Mouse (Mus musculus) neural tube, embryonic 13.5 days (tissue): Measurements from ENCODE around the gene Tmem204. TPM values are rescaled to one million over a fixed set of nuclear protein-coding genes. Genes with fewer than 3 reads are reported as not detected.
A peak's percentile ranks its signal among the peaks of the same experiment; 100 is the strongest.

Experiments
- ATAC-seq: fragments of 200-750 bp; cut with Nextera tagmentation; 2 replicates; pipeline ENCODE4 v1.8.0; 2017; ENCODE audit warnings: low read depth, mild to moderate bottlenecking, moderate TSS enrichment, moderate library complexity
- H3K27ac ChIP-seq: fragments of 300-500 bp; sonication (generic); replicated peaks from 2 replicates; pipeline ENCODE4 v1.5.1; 2015; ENCODE audit warnings: moderate library complexity, mild to moderate bottlenecking, inconsistent platforms
- H3K27me3 ChIP-seq: fragments of 300-500 bp; sonication (generic); 2 replicates; pipeline ENCODE4 v1.6.1; 2015; ENCODE audit warnings: mild to moderate bottlenecking, inconsistent platforms
- H3K36me3 ChIP-seq: fragments of 300-500 bp; sonication (generic); 2 replicates; pipeline ENCODE4 v1.6.1; 2015; ENCODE audit warnings: mild to moderate bottlenecking, inconsistent platforms
- H3K4me1 ChIP-seq: fragments of 300-500 bp; sonication (generic); replicated peaks from 2 replicates; pipeline ENCODE4 v1.6.1; 2015; ENCODE audit warnings: inconsistent platforms
- H3K4me2 ChIP-seq: fragments of 300-500 bp; sonication (generic); 2 replicates; pipeline ENCODE4 v1.6.1; 2015; ENCODE audit warnings: inconsistent platforms, mild to moderate bottlenecking, moderate library complexity
- H3K4me3 ChIP-seq: fragments of 300-500 bp; sonication (generic); 2 replicates; pipeline ENCODE4 v1.5.1; 2015; ENCODE audit warnings: mild to moderate bottlenecking, inconsistent platforms
- H3K9ac ChIP-seq: fragments of 300-500 bp; sonication (generic); 2 replicates; pipeline ENCODE4 v1.6.1; 2015; ENCODE audit warnings: moderate library complexity, mild to moderate bottlenecking, inconsistent platforms
- H3K9me3 ChIP-seq: fragments of 300-500 bp; sonication (generic); 2 replicates; pipeline ENCODE4 v1.6.1; 2016; ENCODE audit warnings: inconsistent platforms
- WGBS: fragments of 180-500 bp; shearing (Covaris S2); methylation state at CpG from one replicate; pipeline ENCODE4 v1.1.7; 2015; 5-methylcytosine and 5-hydroxymethylcytosine counted together
- polyA plus RNA-seq: library from polyadenylated mRNA; unstranded; fragments of >200 nt; fragmentation: Nextera tagmentation; extraction: Ambion mirVana; gene quantifications from 2 replicates; pipeline ENCODE4 v1.2.1, GENCODE M21; 2015

Tmem204 gene
- polyA plus RNA-seq, 1 experiment from 2014 or later, result 10.8 TPM

GRCm38 (mm10) chr17:25111739-25112422 lies 28.5 kb upstream of the Tmem204 start:
- Histone ChIP-seq H3K9me3 (no peaks in the 10 kb centered on the region), H3K36me3 (peaks cover 52% of the 10 kb centered on the region), H3K27ac (no peak overlapping the region), H3K4me2 (no peak overlapping the region), H3K9ac (peak overlapping the region; percentile 27; the same call in 1 of the 2 replicates), H3K27me3 (no peaks in the 10 kb centered on the region), H3K4me3 (no peak overlapping the region), H3K4me1 (peaks cover 17% of the 10 kb centered on the region)
- 87% methylated on average over 8 of the region's 8 CpGs for WGBS
- no peak for ATAC-seq

GRCm38 (mm10) chr17:25111220-25111619 lies 27.8 kb upstream of the Tmem204 start:
- H3K36me3 ChIP-seq, result peaks cover 59% of the 10 kb centered on the region
- H3K4me1 ChIP-seq, result peaks cover 14% of the 10 kb centered on the region
- H3K9ac ChIP-seq, result no peak overlapping the region

GRCm38 (mm10) chr17:25110590-25110989 lies 27.2 kb upstream of the Tmem204 start:
- 98% methylated on average over 6 of the region's 6 CpGs for WGBS
- Histone ChIP-seq H3K4me3 (no peak overlapping the region), H3K4me2 (no peak overlapping the region), H3K9ac (no peak overlapping the region), H3K27me3 (no peaks in the 10 kb centered on the region), H3K9me3 (no peaks in the 10 kb centered on the region), H3K36me3 (peaks cover 65% of the 10 kb centered on the region), H3K27ac (no peak overlapping the region), H3K4me1 (peaks cover 12% of the 10 kb centered on the region)
- ATAC-seq, result no peak

More at GRCm38 (mm10) chr17:25111220-25111619, 27.8 kb upstream of the Tmem204 start:
- Histone ChIP-seq H3K4me2 (no peak overlapping the region), H3K4me3 (no peak overlapping the region), H3K27ac (no peak overlapping the region), H3K9me3 (no peaks in the 10 kb centered on the region), H3K27me3 (no peaks in the 10 kb centered on the region)
- 96% methylated on average over 5 of the region's 5 CpGs for WGBS
- ATAC-seq, result no peak

GRCm38 (mm10) chr17:25109578-25109977 lies 26.2 kb upstream of the Tmem204 start:
- ATAC-seq, result no peak
- Histone ChIP-seq H3K9me3 (no peaks in the 10 kb centered on the region), H3K4me1 (peaks cover 4% of the 10 kb centered on the region), H3K4me2 (no peak overlapping the region), H3K27ac (no peak overlapping the region), H3K4me3 (no peak overlapping the region), H3K9ac (no peak overlapping the region), H3K36me3 (peaks cover 75% of the 10 kb centered on the region), H3K27me3 (no peaks in the 10 kb centered on the region)
- WGBS, result 85% methylated on average over 2 of the region's 2 CpGs

GRCm38 (mm10) chr17:25107786-25108185 lies 24.4 kb upstream of the Tmem204 start:
- 96% methylated on average over 14 of the region's 16 CpGs for WGBS
- Histone ChIP-seq H3K36me3 (peaks cover 89% of the 10 kb centered on the region), H3K27me3 (no peaks in the 10 kb centered on the region), H3K9me3 (no peaks in the 10 kb centered on the region), H3K9ac (no peak overlapping the region), H3K27ac (no peak overlapping the region), H3K4me2 (no peak overlapping the region), H3K4me3 (no peak overlapping the region), H3K4me1 (no peaks in the 10 kb centered on the region)
- ATAC-seq, result no peak

- no peak overlapping the region for H3K4me3 ChIP-seq
- no peak overlapping the region for H3K9ac ChIP-seq
- H3K36me3 ChIP-seq, result peaks cover 93% of the 10 kb centered on the region
- 95% methylated on average over 11 of the region's 11 CpGs for WGBS
- H3K27ac ChIP-seq, result no peak overlapping the region
- no peaks in the 10 kb centered on the region for H3K9me3 ChIP-seq
- no peaks in the 10 kb centered on the region for H3K4me1 ChIP-seq
- H3K27me3 ChIP-seq, result no peaks in the 10 kb centered on the region
- H3K4me2 ChIP-seq, result no peak overlapping the region
- ATAC-seq, result no peak
Measured at GRCm38 (mm10) chr17:25101338-25101737, 17.9 kb upstream of the Tmem204 start.

- no peaks in the 10 kb centered on the region for H3K4me1 ChIP-seq
- H3K27me3 ChIP-seq, result no peaks in the 10 kb centered on the region
- H3K4me2 ChIP-seq, result no peak overlapping the region
- H3K9me3 ChIP-seq, result no peaks in the 10 kb centered on the region
- ATAC-seq, result no peak
- no peak overlapping the region for H3K27ac ChIP-seq
- no peak overlapping the region for H3K9ac ChIP-seq
- peaks cover 81% of the 10 kb centered on the region for H3K36me3 ChIP-seq
- WGBS, result 95% methylated on average over 6 of the region's 6 CpGs
- no peak overlapping the region for H3K4me3 ChIP-seq
Measured at GRCm38 (mm10) chr17:25100052-25100451, 16.7 kb upstream of the Tmem204 start.

- Histone ChIP-seq H3K27ac (no peak overlapping the region), H3K4me3 (no peak overlapping the region), H3K9ac (no peak overlapping the region), H3K27me3 (no peaks in the 10 kb centered on the region), H3K4me2 (no peak overlapping the region), H3K4me1 (no peaks in the 10 kb centered on the region), H3K36me3 (peaks cover 78% of the 10 kb centered on the region), H3K9me3 (no peaks in the 10 kb centered on the region)
- no peak for ATAC-seq
- 88% methylated on average over 2 of the region's 2 CpGs for WGBS
Measured at GRCm38 (mm10) chr17:25096221-25096620, 12.8 kb upstream of the Tmem204 start.

DNA sequence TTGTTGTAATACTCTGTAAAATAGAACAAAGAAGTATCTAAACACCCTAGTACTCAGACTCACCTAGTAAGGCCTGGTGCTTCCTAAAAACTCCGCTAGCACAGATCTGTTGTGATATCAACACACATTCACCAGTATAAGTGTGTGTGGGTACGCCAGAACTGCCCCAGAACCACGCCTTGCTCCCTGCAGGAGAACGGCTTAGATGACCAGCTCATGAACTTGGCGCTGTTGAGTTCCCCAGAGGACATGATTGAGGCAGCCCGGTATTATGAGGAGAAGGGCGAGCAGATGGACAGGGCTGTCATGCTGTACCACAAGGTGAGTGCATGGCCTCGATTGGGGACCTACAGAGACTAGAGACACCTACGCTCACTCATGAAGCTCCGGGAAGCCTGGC lies 7.1 kb upstream of the Tmem204 start:
- H3K36me3 ChIP-seq, result peaks cover 69% of the 10 kb centered on the region
- H3K4me2 ChIP-seq, result no peak overlapping the region
- no peak overlapping the region for H3K27ac ChIP-seq
- no peaks in the 10 kb centered on the region for H3K4me1 ChIP-seq
- 91% methylated on average over 10 of the region's 10 CpGs for WGBS
- ATAC-seq, result no peak
- H3K9me3 ChIP-seq, result no peaks in the 10 kb centered on the region
- no peak overlapping the region for H3K4me3 ChIP-seq
- H3K9ac ChIP-seq, result no peak overlapping the region
- H3K27me3 ChIP-seq, result no peaks in the 10 kb centered on the region

DNA sequence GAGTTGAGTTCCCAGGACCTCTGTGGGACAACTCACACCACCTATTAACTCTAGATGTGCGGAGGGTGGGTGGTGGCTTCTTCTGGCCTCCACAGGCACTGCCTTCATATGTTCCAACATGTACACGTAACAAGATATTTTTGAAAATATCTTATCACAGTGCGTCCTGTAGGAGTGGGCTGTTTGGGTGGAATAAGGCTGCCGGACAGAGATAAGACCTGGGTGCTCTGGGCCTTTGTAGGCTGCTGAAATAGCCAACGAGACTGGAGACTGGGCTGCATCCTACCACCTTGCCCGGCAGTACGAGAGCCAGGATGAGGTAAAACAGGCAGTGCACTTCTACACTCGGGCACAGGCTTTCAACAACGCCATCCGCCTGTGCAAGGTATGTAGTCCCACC lies 5.8 kb upstream of the Tmem204 start:
- no peak overlapping the region for H3K9ac ChIP-seq
- no peaks in the 10 kb centered on the region for H3K9me3 ChIP-seq
- H3K27me3 ChIP-seq, result no peaks in the 10 kb centered on the region
- no peaks in the 10 kb centered on the region for H3K4me1 ChIP-seq
- 93% methylated on average over 10 of the region's 10 CpGs for WGBS
- ATAC-seq, result no peak
- H3K4me3 ChIP-seq, result no peak overlapping the region
- peaks cover 60% of the 10 kb centered on the region for H3K36me3 ChIP-seq
- no peak overlapping the region for H3K4me2 ChIP-seq
- no peak overlapping the region for H3K27ac ChIP-seq

DNA sequence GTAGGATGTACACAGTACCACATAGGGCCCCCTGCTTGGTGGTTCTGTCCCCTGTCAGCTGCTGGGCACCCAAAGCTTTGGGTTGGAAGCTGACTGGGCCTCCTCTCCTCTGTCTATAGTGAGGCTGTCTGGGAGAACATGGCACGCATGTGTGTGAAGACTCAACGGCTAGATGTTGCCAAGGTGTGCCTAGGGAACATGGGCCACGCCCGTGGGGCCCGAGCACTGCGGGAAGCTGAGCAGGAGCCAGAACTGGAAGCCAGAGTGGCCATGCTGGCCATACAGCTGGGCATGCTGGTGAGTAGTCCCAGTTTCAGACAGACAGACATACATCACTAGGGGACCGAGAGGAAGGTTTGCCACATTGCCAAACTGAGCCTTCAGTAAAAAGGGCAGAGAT lies 3.3 kb upstream of the Tmem204 start:
- no peak overlapping the region for H3K4me3 ChIP-seq
- H3K27me3 ChIP-seq, result no peaks in the 10 kb centered on the region
- H3K9ac ChIP-seq, result no peak overlapping the region
- ATAC-seq, result no peak
- H3K27ac ChIP-seq, result no peak overlapping the region
- H3K36me3 ChIP-seq, result peaks cover 36% of the 10 kb centered on the region
- no peak overlapping the region for H3K4me2 ChIP-seq
- WGBS, result 94% methylated on average over 7 of the region's 7 CpGs
- no peaks in the 10 kb centered on the region for H3K4me1 ChIP-seq
- no peaks in the 10 kb centered on the region for H3K9me3 ChIP-seq

GRCm38 (mm10) chr17:25084835-25085385 lies 1.5 kb upstream of the Tmem204 start:
- Histone ChIP-seq H3K36me3 (peaks cover 29% of the 10 kb centered on the region), H3K27ac (no peak overlapping the region), H3K27me3 (no peaks in the 10 kb centered on the region), H3K4me2 (no peak overlapping the region), H3K9me3 (no peaks in the 10 kb centered on the region), H3K9ac (no peak overlapping the region), H3K4me3 (no peak overlapping the region), H3K4me1 (no peaks in the 10 kb centered on the region)
- 78% methylated on average over 13 of the region's 13 CpGs for WGBS
- no peak for ATAC-seq

DNA sequence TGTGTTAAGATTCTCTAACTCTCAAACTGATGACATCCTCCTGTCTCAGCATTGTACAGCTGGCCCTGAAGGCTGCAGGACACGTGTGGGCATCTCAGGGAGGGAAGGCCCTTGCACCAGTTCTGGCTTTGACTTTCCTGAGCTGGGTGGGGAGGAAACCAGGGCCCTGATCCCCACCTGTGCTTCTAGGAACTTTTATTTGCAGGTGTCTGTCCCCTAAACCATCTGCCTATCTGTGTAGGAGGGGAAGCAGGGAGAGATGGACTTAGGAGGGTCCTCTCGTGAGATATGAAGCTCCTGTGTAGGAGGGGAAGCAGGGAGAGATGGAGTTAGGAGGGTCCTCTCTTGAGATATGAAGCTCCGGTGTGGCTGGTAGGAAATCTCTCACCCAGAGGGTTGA lies 504 bp downstream of the Tmem204 start:
- ATAC-seq, result no peak
- Histone ChIP-seq H3K4me3 (no peak overlapping the region), H3K9ac (no peak overlapping the region), H3K9me3 (no peaks in the 10 kb centered on the region), H3K27ac (no peak overlapping the region), H3K27me3 (no peaks in the 10 kb centered on the region), H3K4me2 (no peak overlapping the region), H3K4me1 (peaks cover 13% of the 10 kb centered on the region), H3K36me3 (peaks cover 13% of the 10 kb centered on the region)
- WGBS, result 65% methylated on average over 3 of the region's 3 CpGs
